Mouse (Mus musculus) gastrocnemius, postnatal 14 days (tissue): ENCODE data around the gene Rhox13. TPM values are rescaled to one million over a fixed set of nuclear protein-coding genes. Genes with fewer than 3 reads are reported as not detected.

Source experiments
- DNase-seq: peaks from one replicate; pipeline ENCODE4 v3.0.0; 2021; ENCODE audit warnings: mixed read lengths
- intact Hi-C: fragments of 180-260 bp; cut with DNase I; formaldehyde crosslinking; loops from one replicate; pipeline ENCODE4 v1.15.1; 2025; ENCODE audit warnings: low total_unique reads
- long read RNA-seq, 2 experiments: library from polyadenylated mRNA; stranded (forward); transcript quantifications; one replicate each; pipeline ENCODE4 v2.0.0; 2021
- total RNA-seq, 2 experiments: library from RNA; stranded (reverse); gene quantifications; 2 replicates each; pipeline ENCODE4 v1.2.3; 2021

The Rhox13 gene
- total RNA-seq, result not detected
- long read RNA-seq, experiment 1, result 0 reads
- long read RNA-seq, experiment 2, result 0 reads

DNA sequence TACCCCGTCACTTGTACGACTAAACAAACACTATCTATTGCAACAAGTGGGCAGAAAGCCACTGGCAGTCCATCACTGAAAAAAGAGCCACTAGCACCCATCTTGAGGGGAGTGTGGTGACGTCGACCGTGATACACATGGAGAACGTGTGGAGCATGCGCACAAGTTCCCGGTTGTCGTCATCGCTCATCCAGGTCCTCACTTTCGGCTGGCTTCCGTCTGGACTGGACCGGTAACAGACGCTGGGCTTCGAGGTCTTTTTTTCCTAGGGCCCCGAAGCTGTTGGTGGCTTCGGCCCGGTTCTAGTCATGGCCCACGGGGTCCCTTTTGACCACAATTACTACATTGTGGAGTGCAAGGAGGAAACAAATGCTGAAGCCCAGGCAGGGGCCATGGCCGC lies at the start of gene Rhox13:
Gene Rhox13 (plus strand): TSS at position 238 of the 400 bp plus-strand sequence.
- intact Hi-C loops, result no loop called here
- DNase-seq, result no peak

DNA sequence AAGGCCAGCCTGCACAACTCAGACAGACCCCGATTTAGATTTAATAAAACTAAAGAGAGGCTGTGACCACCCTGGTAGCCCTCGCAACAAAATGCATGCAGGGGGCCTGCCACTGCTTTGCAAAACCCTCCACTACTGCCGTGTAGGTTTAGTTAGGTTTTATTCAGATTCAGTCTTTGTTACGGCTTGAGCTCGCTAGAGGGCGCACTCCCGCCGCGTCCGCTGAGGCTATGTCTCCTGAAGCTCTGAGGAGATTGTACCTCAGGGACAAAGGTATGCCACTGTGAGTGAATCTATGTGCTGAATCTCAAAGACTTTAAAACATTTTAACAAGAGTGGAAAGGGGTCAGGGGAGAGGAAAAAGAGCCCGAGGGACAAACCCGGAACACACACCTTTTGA lies 36.8 kb upstream of the Rhox13 start:
- peak; percentile 18 for DNase-seq
- intact Hi-C loops, result no loop called here

GRCm38 (mm10) chrX:38085041-38085440 lies 36.0 kb upstream of the Rhox13 start, which contains the start of gene Rhox11:
TSS of gene Rhox11 (minus strand) at chrX:38085141.
- intact Hi-C loops, result no loop called here
- no peak for DNase-seq

- intact Hi-C loops, result no loop called here
- no peak for DNase-seq
Observed at GRCm38 (mm10) chrX:38110807-38111206, 10.2 kb upstream of the Rhox13 start, which contains the start of gene Rhox12. TSS of gene Rhox12 (minus strand) at chrX:38110907.

- intact Hi-C loops, result no loop called here
- DNase-seq, result no peak
Observed at GRCm38 (mm10) chrX:38121478-38121877, 459 bp downstream of the Rhox13 start.

DNA sequence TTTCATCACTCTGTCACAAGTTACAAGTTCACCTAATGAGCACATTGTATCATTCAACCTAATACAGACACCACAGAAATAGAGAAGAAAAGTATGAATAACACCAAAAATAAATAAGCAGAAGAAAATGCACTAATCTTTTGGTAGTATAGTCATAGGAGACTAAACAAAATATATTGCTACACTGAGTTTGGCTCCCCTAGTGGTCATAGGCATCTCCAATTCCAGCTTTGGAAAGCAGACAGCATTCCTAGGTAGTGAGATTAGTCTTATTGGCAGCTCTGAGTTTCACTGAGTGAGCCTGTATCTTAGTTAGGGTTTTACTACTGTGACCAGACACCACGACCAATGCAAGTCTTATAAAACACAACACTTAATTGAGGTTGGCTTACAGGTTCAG lies 38.1 kb downstream of the Rhox13 start:
- no peak for DNase-seq
- intact Hi-C loops, result no loop called here

GRCm38 (mm10) chrX:38165315-38165714 lies 44.3 kb downstream of the Rhox13 start:
- no peak for DNase-seq
- intact Hi-C loops, result no loop called here

- intact Hi-C loops, result no loop called here
- DNase-seq, result no peak
Observed at GRCm38 (mm10) chrX:38166064-38166463, 45.0 kb downstream of the Rhox13 start.

GRCm38 (mm10) chrX:38166592-38166991 lies 45.6 kb downstream of the Rhox13 start:
- no peak for DNase-seq
- intact Hi-C loops, result no loop called here

Other genes starting within 250 kb of the Rhox13 start
- not detected for gene Rhox8, start 242.3 kb upstream of the Rhox13 start, total RNA-seq
- gene Rhox7b, start 224.0 kb upstream of the Rhox13 start, total RNA-seq, result not detected
- gene Rhox9, start 219.4 kb upstream of the Rhox13 start, total RNA-seq, result not detected
- not detected for gene Btg1-ps1, start 102.4 kb upstream of the Rhox13 start, total RNA-seq
- not detected for gene Btg1-ps2, start 78.1 kb upstream of the Rhox13 start, total RNA-seq
- not detected for gene Rhox10, start 54.7 kb upstream of the Rhox13 start, total RNA-seq
- gene Rhox11, start 36.1 kb upstream of the Rhox13 start, total RNA-seq, result not detected
- not detected for gene Rhox12, start 10.3 kb upstream of the Rhox13 start, total RNA-seq
- 1 to 10 TPM; 6.8 to 7.3 TPM for gene Zbtb33, start 68.6 kb downstream of the Rhox13 start, total RNA-seq
- 1 to 10 TPM; 2.8 to 4.4 TPM for gene Tmem255a, start 131.2 kb downstream of the Rhox13 start, total RNA-seq
- 10 to 100 TPM; 69.2 to 90.6 TPM for gene Atp1b4, start 195.0 kb downstream of the Rhox13 start, total RNA-seq